Comparison of ENCODE assay signal across 23 mouse cellular contexts in the genomic region with DNA sequence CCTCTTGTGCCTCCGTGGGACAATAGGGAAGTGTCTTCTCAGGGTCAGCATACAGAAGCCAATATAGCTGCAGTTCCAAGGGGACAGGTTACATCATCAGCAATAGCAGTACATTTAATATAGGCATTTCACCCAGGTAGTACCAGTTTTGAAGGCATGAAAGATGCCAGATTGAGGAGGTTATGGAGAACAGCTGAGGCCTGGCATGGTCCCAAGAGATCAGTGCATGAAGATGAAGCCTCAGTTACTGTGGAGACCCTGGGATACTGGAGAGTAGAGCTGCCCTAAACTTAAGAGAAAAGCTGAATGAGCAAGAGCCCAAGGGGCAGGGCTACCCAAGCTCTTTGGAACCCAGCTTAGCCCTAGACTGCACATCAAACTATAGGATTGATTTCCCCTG.
DNase-seq lines count a peak whose midpoint lies in the region; ATAC-seq and TF ChIP-seq lines count a peak whose summit lies in the region.
"Had no signal": no experiment of that assay in that cellular context is flagged by ENCODE, and none has a peak within 500 bp of the region (broad histone marks: within the 10 kb centered on the region; RNA-seq: fewer than 3 reads in every experiment).

No protein-coding gene starts in this region.

- H3K4me2 ChIP-seq in heart, embryonic 11.5 days, result no peak overlapping the region
- H3K4me2 ChIP-seq in midbrain, postnatal 0 days (ENCODE audit: low read depth, low read length, poor library complexity, severe bottlenecking), result no peak overlapping the region
- H3K4me2 ChIP-seq in midbrain, embryonic 16.5 days (ENCODE audit: low read length), result no peak overlapping the region
- no peak overlapping the region for H3K4me2 ChIP-seq in kidney, embryonic 15.5 days
- H3K4me2 ChIP-seq: embryonic facial prominence, embryonic 12.5 days; heart, embryonic 13.5 days; hindbrain, embryonic 15.5 days; lung, embryonic 14.5 days had no signal

- H3K27ac ChIP-seq in heart, embryonic 11.5 days (ENCODE audit: low read depth, low read length), result no peak overlapping the region
- no peak overlapping the region for H3K27ac ChIP-seq in midbrain, postnatal 0 days (ENCODE audit: low read depth, low read length)
- no peak overlapping the region for H3K27ac ChIP-seq in midbrain, embryonic 16.5 days (ENCODE audit: low read length)
- no peak overlapping the region for H3K27ac ChIP-seq in kidney, embryonic 15.5 days
- H3K27ac ChIP-seq: embryonic facial prominence, embryonic 12.5 days; heart, embryonic 13.5 days; hindbrain, embryonic 15.5 days; liver, embryonic 14.5 days had no signal

- no peaks in the 10 kb centered on the region for H3K27me3 ChIP-seq in heart, embryonic 11.5 days (ENCODE audit: control insufficient read depth, insufficient read depth, low read length)
- H3K27me3 ChIP-seq in midbrain, postnatal 0 days (ENCODE audit: insufficient read depth, low read length), result no peaks in the 10 kb centered on the region
- H3K27me3 ChIP-seq in midbrain, embryonic 16.5 days (ENCODE audit: control insufficient read depth, insufficient read depth, low read depth, low read length), result no peaks in the 10 kb centered on the region
- H3K27me3 ChIP-seq in kidney, embryonic 15.5 days, result no peaks in the 10 kb centered on the region
- H3K27me3 ChIP-seq: embryonic facial prominence, embryonic 12.5 days; heart, embryonic 13.5 days; hindbrain, embryonic 15.5 days had no signal

- TF ChIP-seq CTCF in midbrain, postnatal 0 days (IDR thresholded peaks at IDR 0.05), result no peak

- no peaks in the 10 kb centered on the region for H3K36me3 ChIP-seq in heart, embryonic 11.5 days (ENCODE audit: control insufficient read depth, insufficient read depth, low read length)
- no peaks in the 10 kb centered on the region for H3K36me3 ChIP-seq in midbrain, postnatal 0 days (ENCODE audit: insufficient read depth, low read length)
- H3K36me3 ChIP-seq in midbrain, embryonic 16.5 days (ENCODE audit: control insufficient read depth, insufficient read depth, low read length), result no peaks in the 10 kb centered on the region
- no peaks in the 10 kb centered on the region for H3K36me3 ChIP-seq in kidney, embryonic 15.5 days
- H3K36me3 ChIP-seq: embryonic facial prominence, embryonic 12.5 days; heart, embryonic 13.5 days; hindbrain, embryonic 15.5 days had no signal

- no peaks in the 10 kb centered on the region for H3K4me1 ChIP-seq in heart, embryonic 11.5 days (ENCODE audit: control insufficient read depth, insufficient read depth, low read length)
- no peaks in the 10 kb centered on the region for H3K4me1 ChIP-seq in midbrain, postnatal 0 days (ENCODE audit: insufficient read depth, low read length)
- H3K4me1 ChIP-seq in midbrain, embryonic 16.5 days (ENCODE audit: control insufficient read depth, insufficient read depth, low read length), result no peaks in the 10 kb centered on the region
- H3K4me1 ChIP-seq in kidney, embryonic 15.5 days, result no peaks in the 10 kb centered on the region
- H3K4me1 ChIP-seq: embryonic facial prominence, embryonic 12.5 days; heart, embryonic 13.5 days; hindbrain, embryonic 15.5 days had no signal

- ATAC-seq in heart, embryonic 11.5 days (replicated peaks; ENCODE audit: insufficient number of reproducible peaks, low FRiP score, low TSS enrichment), result no peak
- no peak for ATAC-seq in midbrain, postnatal 0 days (ENCODE audit: low FRiP score)
- ATAC-seq in midbrain, embryonic 16.5 days, result no peak
- no peak for ATAC-seq in kidney, embryonic 15.5 days (replicated peaks; ENCODE audit: low FRiP score)
- ATAC-seq: forebrain, embryonic 14.5 days had no signal

- no peaks in the 10 kb centered on the region for H3K9me3 ChIP-seq in heart, embryonic 11.5 days (replicated peaks; ENCODE audit: control insufficient read depth, low read length)
- H3K9me3 ChIP-seq in midbrain, postnatal 0 days (ENCODE audit: low read length), result no peaks in the 10 kb centered on the region
- H3K9me3 ChIP-seq in midbrain, embryonic 16.5 days (replicated peaks; ENCODE audit: control insufficient read depth, low read length, poor library complexity, severe bottlenecking), result no peaks in the 10 kb centered on the region
- no peaks in the 10 kb centered on the region for H3K9me3 ChIP-seq in kidney, embryonic 15.5 days (replicated peaks)
- H3K9me3 ChIP-seq: embryonic facial prominence, embryonic 12.5 days; heart, embryonic 13.5 days; hindbrain, embryonic 15.5 days had no signal

- 78% methylated on average over 1 of the region's 1 CpGs for WGBS in heart, embryonic 11.5 days (ENCODE audit: insufficient replicate concordance)
- 26% methylated on average over 1 of the region's 1 CpGs for WGBS in midbrain, postnatal 0 days
- WGBS in midbrain, embryonic 16.5 days, result 48% methylated on average over 1 of the region's 1 CpGs
- WGBS in kidney, embryonic 15.5 days, result 78% methylated on average over 1 of the region's 1 CpGs

- H3K4me3 ChIP-seq in heart, embryonic 11.5 days (ENCODE audit: low read depth, low read length), result no peak overlapping the region
- H3K4me3 ChIP-seq in midbrain, postnatal 0 days (ENCODE audit: low read depth, low read length), result no peak overlapping the region
- H3K4me3 ChIP-seq in midbrain, embryonic 16.5 days (ENCODE audit: low read depth, low read length), result no peak overlapping the region
- no peak overlapping the region for H3K4me3 ChIP-seq in kidney, embryonic 15.5 days (replicated peaks)
- H3K4me3 ChIP-seq: embryonic facial prominence, embryonic 12.5 days; heart, embryonic 13.5 days; hindbrain, embryonic 15.5 days had no signal

- no peak overlapping the region for H3K9ac ChIP-seq in heart, embryonic 11.5 days (ENCODE audit: low read depth, low read length)
- H3K9ac ChIP-seq in midbrain, postnatal 0 days (replicated peaks; ENCODE audit: low read length, poor library complexity, severe bottlenecking), result no peak overlapping the region
- H3K9ac ChIP-seq in midbrain, embryonic 16.5 days (ENCODE audit: low read depth, low read length), result no peak overlapping the region
- H3K9ac ChIP-seq in kidney, embryonic 15.5 days, result no peak overlapping the region
- H3K9ac ChIP-seq: embryonic facial prominence, embryonic 12.5 days; heart, embryonic 13.5 days; hindbrain, embryonic 15.5 days; liver, embryonic 14.5 days; lung, embryonic 14.5 days had no signal

- DNase-seq in heart, adult 11 months, result peak; percentile 27
- peak; percentile 30 for DNase-seq in midbrain, postnatal 0 days (ENCODE audit: low spot score)
- peak; percentile 81 for DNase-seq in cerebellum, postnatal 10 days
- DNase-seq: adrenal gland, adult 8-10 months; B cell, adult 2 months; embryo, embryonic 11 days; gastrocnemius, postnatal 14 days; heart, postnatal 10 days; kidney, adult 18-20 months; kidney, postnatal 36 days; layer of hippocampus, postnatal 36 days; liver; lung, embryonic 14.5 days; lung, postnatal 14 days; midbrain, embryonic 14.5 days had no signal

Comparison
In these comparisons a context has a peak if more than half of its experiments do, and no peak if none do; other contexts are left out.
1. DNase-seq: peak in every context shown above with its lines; median percentile 81 in cerebellum, postnatal 10 days; 30 in midbrain, postnatal 0 days; 27 in heart, adult 11 months.